Mouse (Mus musculus): ENCODE data around the gene Pank2.

DNA sequence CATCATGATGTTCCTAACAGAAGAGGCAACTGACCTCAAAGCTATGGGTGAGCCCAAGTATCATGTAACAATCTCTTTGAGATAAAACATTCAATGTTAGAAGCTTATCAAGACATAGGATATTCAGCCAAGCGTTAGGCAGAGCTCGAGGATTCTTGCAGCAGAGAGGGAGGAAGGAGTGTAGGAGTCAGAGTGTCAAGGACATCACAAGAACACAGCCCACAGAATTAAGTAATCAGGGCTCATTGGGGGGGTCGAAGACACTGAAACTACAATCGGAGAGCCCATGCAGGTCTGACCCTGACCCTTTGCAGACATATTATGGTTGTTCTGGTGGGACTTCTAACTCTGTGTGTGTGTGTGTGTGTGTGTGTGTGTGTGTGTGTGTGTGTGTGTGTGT, 42.3 kb upstream of the Pank2 start:
- TF ChIP-seq ZMIZ1 (IDR thresholded peaks at IDR 0.05; ENCODE audit: low read depth, low read length), result no peak
- no peak for TF ChIP-seq EP300 (IDR thresholded peaks at IDR 0.05; ENCODE audit: low read depth in 1 of 2, low read length in 2 of 2)
- no peak for TF ChIP-seq CTCF (IDR thresholded peaks at IDR 0.05 in 2 of 3, conservative IDR thresholded peaks at IDR 0.05 in 1 of 3; ENCODE audit: control insufficient read depth in 1 of 3, insufficient read depth in 1 of 3, low read depth in 2 of 3, low read length in 3 of 3, poor library complexity in 1 of 3, severe bottlenecking in 1 of 3)
- no peak for TF ChIP-seq POLR2A (IDR thresholded peaks at IDR 0.05; ENCODE audit: control insufficient read depth in 1 of 2, insufficient read depth in 1 of 2, low read depth in 1 of 2, low read length in 2 of 2, poor library complexity in 1 of 2)
- no peak for TF ChIP-seq MEF2A (IDR thresholded peaks at IDR 0.05; ENCODE audit: extremely low read depth, insufficient replicate concordance, low read depth, low read length, poor library complexity, severe bottlenecking)
- no peak for TF ChIP-seq MYC (IDR thresholded peaks at IDR 0.05; ENCODE audit: low read depth, low read length)
- TF ChIP-seq POLR2AphosphoS5 (IDR thresholded peaks at IDR 0.05; ENCODE audit: borderline replicate concordance, low read depth, low read length), result no peak
- TF ChIP-seq TCF12 (IDR thresholded peaks at IDR 0.05; ENCODE audit: low read depth, low read length), result no peak
- no peak for TF ChIP-seq TAL1 (IDR thresholded peaks at IDR 0.05; ENCODE audit: low read length)
- no peak for TF ChIP-seq ELF1 (IDR thresholded peaks at IDR 0.05; ENCODE audit: low read depth, low read length)
- no peak for TF ChIP-seq GABPA (IDR thresholded peaks at IDR 0.05; ENCODE audit: low read depth, low read length)
- TF ChIP-seq CHD2 (IDR thresholded peaks at IDR 0.05; ENCODE audit: low read length), result no peak
- TF ChIP-seq KAT2A (conservative IDR thresholded peaks at IDR 0.05; ENCODE audit: low read depth, low read length), result no peak
- no peak for TF ChIP-seq UBTF (IDR thresholded peaks at IDR 0.05; ENCODE audit: borderline replicate concordance, insufficient read depth, low read depth, low read length)
